Mouse (Mus musculus) myocyte (in vitro differentiated cells): Measurements from ENCODE around the gene Myl12a. TPM values are rescaled to one million over a fixed set of nuclear protein-coding genes. Genes with fewer than 3 reads are reported as not detected.
A peak's percentile ranks its signal among the peaks of the same experiment; 100 is the strongest.

ENCODE experiments used
- H3K27me3 ChIP-seq: one replicate; pipeline ENCODE4 v1.6.1; 2011; ENCODE audit not compliant: control insufficient read depth, insufficient read depth, insufficient read length
- H3K36me3 ChIP-seq: one replicate; pipeline ENCODE4 v1.6.1; 2011; ENCODE audit not compliant: control insufficient read depth, insufficient read depth
- H3K4me2 ChIP-seq: one replicate; pipeline ENCODE4 v1.6.1; 2011; ENCODE audit warnings: low read depth, control low read depth
- H3K4me3 ChIP-seq: one replicate; pipeline ENCODE4 v1.5.1; 2011; ENCODE audit warnings: mild to moderate bottlenecking, control low read depth, moderate library complexity
- H3K79me2 ChIP-seq: one replicate; pipeline ENCODE4 v1.6.1; 2011; ENCODE audit not compliant: control insufficient read depth, insufficient read depth
- H3ac ChIP-seq: one replicate; pipeline ENCODE4 v1.6.1; 2011; ENCODE audit not compliant: control insufficient read depth, insufficient read length
- CEBPB ChIP-seq: IDR thresholded peaks from 2 replicates; pipeline ENCODE4 v1.6.1; 2011; ENCODE audit warnings: mild to moderate bottlenecking, moderate library complexity; ENCODE audit not compliant: poor library complexity, insufficient read depth, severe bottlenecking
- E2F4 ChIP-seq: IDR thresholded peaks from one replicate; pipeline ENCODE4 v1.6.1; 2011; ENCODE audit warnings: mild to moderate bottlenecking, control low read depth, moderate library complexity; ENCODE audit not compliant: insufficient read depth
- MAX ChIP-seq: IDR thresholded peaks from one replicate; pipeline ENCODE4 v1.6.1; 2011; ENCODE audit warnings: low read depth, mild to moderate bottlenecking, control low read depth
- MYOD1 ChIP-seq, 3 experiments: IDR thresholded peaks; one replicate each; pipeline ENCODE4 v1.6.1; 2011; ENCODE audit warnings: control low read depth in 2 of 3, low read depth in 2 of 3, mild to moderate bottlenecking in 2 of 3, moderate library complexity in 1 of 3; ENCODE audit not compliant: insufficient read length in 2 of 3, control insufficient read depth in 1 of 3
- MYOG ChIP-seq, 3 experiments: IDR thresholded peaks; one replicate each; pipeline ENCODE4 v1.6.1; 2011; ENCODE audit warnings: control low read depth in 2 of 3, low read depth in 2 of 3, mild to moderate bottlenecking in 2 of 3; ENCODE audit not compliant: insufficient read length in 2 of 3, control insufficient read depth in 1 of 3, insufficient read depth in 1 of 3
- POLR2A ChIP-seq: IDR thresholded peaks from one replicate; pipeline ENCODE4 v1.6.1; 2011; ENCODE audit warnings: low read depth, mild to moderate bottlenecking, control low read depth, moderate library complexity; ENCODE audit not compliant: insufficient read length
- POLR2AphosphoS2 ChIP-seq: IDR thresholded peaks from one replicate; pipeline ENCODE4 v1.6.1; 2011; ENCODE audit warnings: low read depth, control low read depth; ENCODE audit not compliant: insufficient read length
- REST ChIP-seq: IDR thresholded peaks from one replicate; pipeline ENCODE4 v1.6.1; 2011; ENCODE audit warnings: mild to moderate bottlenecking, control low read depth, moderate library complexity; ENCODE audit not compliant: insufficient read depth, insufficient read length
- SRF ChIP-seq: IDR thresholded peaks from one replicate; pipeline ENCODE4 v1.6.1; 2011; ENCODE audit warnings: low read depth; ENCODE audit not compliant: control insufficient read depth, insufficient read length
- TCF12 ChIP-seq: IDR thresholded peaks from one replicate; pipeline ENCODE4 v1.6.1; 2011; ENCODE audit warnings: mild to moderate bottlenecking, control low read depth; ENCODE audit not compliant: poor library complexity, insufficient read depth, severe bottlenecking
- TCF3 ChIP-seq: IDR thresholded peaks from one replicate; pipeline ENCODE4 v1.6.1; 2011; ENCODE audit warnings: low read depth, control low read depth; ENCODE audit not compliant: insufficient read length
- USF1 ChIP-seq: IDR thresholded peaks from one replicate; pipeline ENCODE4 v1.6.1; 2011; ENCODE audit warnings: low read depth, mild to moderate bottlenecking, control low read depth, moderate library complexity
- polyA plus RNA-seq: library from polyadenylated mRNA; unstranded; fragments of >200 nt; fragmentation: generic; extraction: Trizol; gene quantifications from one replicate; pipeline ENCODE4 v1.2.1, GENCODE M21; 2012; ENCODE audit warnings: missing spikeins

Gene Myl12a
- 880 TPM for polyA plus RNA-seq

DNA sequence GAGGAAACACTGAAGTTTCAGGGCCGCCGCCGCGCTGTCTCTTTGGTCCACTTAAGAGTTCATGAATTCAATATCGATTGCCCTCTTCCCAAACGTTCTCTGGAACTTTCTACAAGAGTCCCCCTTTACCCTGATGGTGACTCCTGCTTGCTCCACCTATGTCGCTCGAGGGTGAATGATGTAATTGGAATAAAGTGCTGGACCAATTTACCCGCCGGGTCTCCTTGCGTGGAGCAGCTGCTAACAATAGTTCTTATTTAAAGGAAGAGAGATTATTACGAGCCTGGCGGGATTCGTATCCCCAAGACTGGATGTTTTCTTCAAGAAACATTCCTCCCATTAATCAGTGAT lies at the start of gene Myl12a:
Gene Myl12a (minus strand): TSS at position 135 of the 351 bp plus-strand sequence.
- Histone ChIP-seq H3K27me3 (no peaks in the 10 kb centered on the region), H3K4me3 (peak within 1 kb of the TSS; percentile 85), H3K36me3 (peaks cover 5% of the 10 kb centered on the region), H3K4me2 (peak within 1 kb of the TSS; percentile 64), H3K79me2 (peaks cover 41% of the 10 kb centered on the region), H3ac (peak within 1 kb of the TSS; percentile 99)
- TF ChIP-seq MYOD1 (IDR thresholded peaks at IDR 0.05; ENCODE audit: control insufficient read depth in 1 of 3, insufficient read length in 2 of 3, low read depth in 2 of 3) (peak in 1 of 3 experiments; percentile 21), CEBPB (no peak)

DNA sequence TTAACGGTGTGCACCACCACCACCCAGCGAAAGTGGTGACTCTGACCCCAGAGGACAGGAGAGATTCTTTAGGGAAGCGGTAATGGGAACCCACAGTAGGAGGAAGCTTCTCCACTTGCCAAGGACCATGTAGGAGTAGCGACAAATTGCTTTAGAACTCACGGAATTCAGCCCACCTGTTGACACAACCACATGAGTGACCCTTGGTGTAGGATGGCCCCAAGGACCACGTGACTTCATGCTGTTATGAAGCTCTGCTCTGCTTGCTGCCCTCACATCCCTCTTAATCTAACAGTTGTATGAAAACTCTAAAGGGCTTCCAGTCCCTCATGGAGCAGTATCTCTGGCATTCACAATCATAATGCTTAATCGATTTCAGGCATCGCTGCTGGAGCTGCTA lies 46.6 kb upstream of the Myl12a start:
- Histone ChIP-seq H3ac (no peak overlapping the region), H3K27me3 (no peaks in the 10 kb centered on the region), H3K4me2 (no peak overlapping the region), H3K79me2 (no peaks in the 10 kb centered on the region), H3K4me3 (no peak overlapping the region), H3K36me3 (no peaks in the 10 kb centered on the region)
- TF ChIP-seq TCF3: no peak
- TF ChIP-seq POLR2AphosphoS2: no peak
- peak; percentile 73 for TF ChIP-seq USF1
- no peak for TF ChIP-seq REST
- no peak for TF ChIP-seq POLR2A
- peak in 2 of 3 experiments; percentile 52 to 77 for TF ChIP-seq MYOG (IDR thresholded peaks at IDR 0.05; ENCODE audit: control insufficient read depth in 1 of 3, insufficient read depth in 1 of 3, insufficient read length in 2 of 3, low read depth in 2 of 3)
- no peak for TF ChIP-seq TCF12
- TF ChIP-seq MYOD1 (IDR thresholded peaks at IDR 0.05; ENCODE audit: control insufficient read depth in 1 of 3, insufficient read length in 2 of 3, low read depth in 2 of 3): peak in 2 of 3 experiments; percentile 71 to 79
- TF ChIP-seq SRF: no peak
- TF ChIP-seq MAX: no peak
- TF ChIP-seq CEBPB: no peak
- TF ChIP-seq E2F4: no peak

DNA sequence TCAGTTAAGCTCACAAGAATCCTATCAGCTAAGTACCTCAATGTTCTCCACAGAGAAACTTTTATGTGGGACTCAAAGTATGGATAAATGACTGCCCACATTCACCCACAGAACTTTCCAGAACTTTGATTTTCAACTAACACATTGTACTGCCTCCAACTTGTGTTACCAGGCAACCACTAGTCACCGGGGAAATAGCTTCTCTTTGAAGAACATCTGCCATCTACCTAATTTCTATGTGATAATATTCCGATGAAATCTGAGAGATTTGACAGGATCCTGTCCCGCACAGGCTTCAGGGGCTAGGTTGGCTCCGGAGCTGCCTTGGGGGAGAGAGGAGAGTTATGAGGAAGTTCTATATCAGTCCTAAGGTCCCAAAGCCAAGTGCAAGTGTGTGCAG lies 44.2 kb upstream of the Myl12a start:
- H3K27me3 ChIP-seq: no peaks in the 10 kb centered on the region
- H3ac ChIP-seq: no peak overlapping the region
- no peak for TF ChIP-seq MYOD1 (IDR thresholded peaks at IDR 0.05; ENCODE audit: control insufficient read depth in 1 of 3, insufficient read length in 2 of 3, low read depth in 2 of 3)
- no peak for TF ChIP-seq MAX
- TF ChIP-seq MYOG (IDR thresholded peaks at IDR 0.05; ENCODE audit: control insufficient read depth in 1 of 3, insufficient read depth in 1 of 3, insufficient read length in 2 of 3, low read depth in 2 of 3): no peak
- TF ChIP-seq POLR2AphosphoS2: no peak
- no peak for TF ChIP-seq POLR2A
- no peak for TF ChIP-seq E2F4
- no peak for TF ChIP-seq REST
- TF ChIP-seq TCF3: no peak
- no peak overlapping the region for H3K4me3 ChIP-seq
- no peaks in the 10 kb centered on the region for H3K79me2 ChIP-seq
- H3K36me3 ChIP-seq: no peaks in the 10 kb centered on the region
- H3K4me2 ChIP-seq: no peak overlapping the region

DNA sequence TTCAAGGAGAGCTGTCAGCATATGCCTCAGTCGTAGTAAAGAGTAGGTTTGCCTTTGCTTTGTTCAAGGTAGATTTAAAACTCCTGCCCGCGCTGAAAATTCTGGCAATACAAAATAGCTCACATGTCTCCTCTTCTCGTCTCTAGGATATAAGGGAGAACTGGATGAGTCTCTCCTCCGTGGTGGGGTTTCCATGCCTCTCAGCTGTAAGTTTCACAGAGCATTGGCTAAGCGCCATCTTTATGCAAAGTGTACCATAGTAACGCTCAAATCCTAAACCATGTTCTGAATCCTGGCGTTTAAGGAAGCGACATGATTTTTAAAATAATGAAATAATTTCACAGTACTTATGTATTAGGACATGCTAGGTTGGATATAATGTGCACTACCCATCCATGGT lies 42.9 kb upstream of the Myl12a start:
- Histone ChIP-seq H3K4me3 (no peak overlapping the region), H3K4me2 (no peak overlapping the region), H3K36me3 (no peaks in the 10 kb centered on the region), H3K79me2 (no peaks in the 10 kb centered on the region), H3ac (no peak overlapping the region), H3K27me3 (no peaks in the 10 kb centered on the region)
- TF ChIP-seq TCF3 (no peak), MYOG (IDR thresholded peaks at IDR 0.05; ENCODE audit: control insufficient read depth in 1 of 3, insufficient read depth in 1 of 3, insufficient read length in 2 of 3, low read depth in 2 of 3) (no peak), CEBPB (no peak), TCF12 (no peak)

DNA sequence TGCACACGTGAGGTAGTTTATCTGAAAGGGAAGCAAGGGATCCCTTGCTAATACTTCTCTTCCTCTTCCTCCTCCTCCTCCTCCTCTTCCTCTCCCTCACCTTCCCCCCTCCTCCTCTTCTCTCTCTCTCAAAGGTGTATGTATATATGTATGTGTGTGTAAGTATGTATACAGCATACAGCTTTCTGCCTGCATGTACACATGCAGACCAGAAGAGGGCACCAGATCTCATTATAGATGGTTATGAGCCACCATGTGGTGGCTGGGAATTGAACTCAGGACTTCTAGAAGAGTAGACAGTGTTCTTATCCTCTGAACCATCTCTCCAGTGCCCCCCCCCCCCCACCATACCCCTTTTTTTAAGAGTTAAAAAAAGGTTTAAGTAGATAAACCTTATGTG lies 40.0 kb upstream of the Myl12a start:
- no peak overlapping the region for H3K4me2 ChIP-seq
- H3ac ChIP-seq: no peak overlapping the region
- H3K4me3 ChIP-seq: no peak overlapping the region
- H3K79me2 ChIP-seq: no peaks in the 10 kb centered on the region
- TF ChIP-seq POLR2AphosphoS2 (no peak), E2F4 (no peak), CEBPB (no peak), USF1 (no peak)
- no peaks in the 10 kb centered on the region for H3K36me3 ChIP-seq
- H3K27me3 ChIP-seq: no peaks in the 10 kb centered on the region

DNA sequence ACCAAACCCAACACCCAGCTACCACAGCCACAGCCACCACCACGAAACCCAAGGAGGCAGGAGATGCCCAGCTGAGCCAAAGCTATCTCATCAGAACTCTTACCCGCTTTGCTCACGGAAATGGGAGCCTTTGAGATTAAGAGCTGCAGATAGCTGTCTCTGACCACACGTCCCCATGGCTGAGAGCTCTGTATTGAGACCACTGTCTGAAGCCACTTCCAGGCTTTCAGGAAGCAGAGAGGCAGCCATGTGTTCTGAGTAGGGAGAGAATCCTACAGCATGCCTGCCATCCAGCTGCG lies 37.9 kb upstream of the Myl12a start:
- no peak overlapping the region for H3ac ChIP-seq
- no peak overlapping the region for H3K4me3 ChIP-seq
- peaks cover 5% of the 10 kb centered on the region for H3K36me3 ChIP-seq
- TF ChIP-seq MYOD1 (IDR thresholded peaks at IDR 0.05; ENCODE audit: control insufficient read depth in 1 of 3, insufficient read length in 2 of 3, low read depth in 2 of 3): peak in 1 of 3 experiments; percentile 2
- TF ChIP-seq POLR2AphosphoS2: no peak
- TF ChIP-seq USF1: no peak
- TF ChIP-seq MYOG (IDR thresholded peaks at IDR 0.05; ENCODE audit: control insufficient read depth in 1 of 3, insufficient read depth in 1 of 3, insufficient read length in 2 of 3, low read depth in 2 of 3): peak in 1 of 3 experiments; percentile 35
- TF ChIP-seq TCF12: no peak
- H3K79me2 ChIP-seq: no peaks in the 10 kb centered on the region
- no peaks in the 10 kb centered on the region for H3K27me3 ChIP-seq
- no peak overlapping the region for H3K4me2 ChIP-seq
